Mouse (Mus musculus) C2C12 (cell line): ENCODE data around the gene D430019H16Rik.

Experiments
- CEBPB ChIP-seq: IDR thresholded peaks from one replicate; pipeline ENCODE4 v1.6.1; 2011; ENCODE audit warnings: low read depth, mild to moderate bottlenecking, control low read depth, moderate library complexity
- CTCF ChIP-seq: IDR thresholded peaks from one replicate; pipeline ENCODE4 v1.5.1; 2011; ENCODE audit not compliant: control insufficient read depth, insufficient read depth, insufficient read length
- MAX ChIP-seq: IDR thresholded peaks from one replicate; pipeline ENCODE4 v1.6.1; 2011; ENCODE audit warnings: mild to moderate bottlenecking, control low read depth
- MYOD1 ChIP-seq: IDR thresholded peaks from one replicate; pipeline ENCODE4 v1.6.1; 2011; ENCODE audit warnings: low read depth; ENCODE audit not compliant: control insufficient read depth, insufficient read length
- MYOG ChIP-seq: IDR thresholded peaks from one replicate; pipeline ENCODE4 v1.6.1; 2011; ENCODE audit not compliant: control insufficient read depth, insufficient read length; ENCODE audit errors: extremely low read depth
- USF1 ChIP-seq: IDR thresholded peaks from one replicate; pipeline ENCODE4 v1.6.1; 2011; ENCODE audit warnings: low read depth, mild to moderate bottlenecking, control low read depth, moderate library complexity

- TF ChIP-seq CTCF (no peak), USF1 (no peak), MAX (no peak), CEBPB (no peak), MYOD1 (no peak), MYOG (no peak)
Measured at GRCm38 (mm10) chr12:105431872-105432271, 21.8 kb upstream of the D430019H16Rik start.
